Mouse (Mus musculus): ENCODE results near the gene Trim33. TPM values are rescaled to one million over a fixed set of nuclear protein-coding genes. Genes with fewer than 3 reads are reported as not detected.

Trim33 gene
- total RNA-seq, 2 experiments from 2014 or later = 53.0 to 55.2 TPM

DNA sequence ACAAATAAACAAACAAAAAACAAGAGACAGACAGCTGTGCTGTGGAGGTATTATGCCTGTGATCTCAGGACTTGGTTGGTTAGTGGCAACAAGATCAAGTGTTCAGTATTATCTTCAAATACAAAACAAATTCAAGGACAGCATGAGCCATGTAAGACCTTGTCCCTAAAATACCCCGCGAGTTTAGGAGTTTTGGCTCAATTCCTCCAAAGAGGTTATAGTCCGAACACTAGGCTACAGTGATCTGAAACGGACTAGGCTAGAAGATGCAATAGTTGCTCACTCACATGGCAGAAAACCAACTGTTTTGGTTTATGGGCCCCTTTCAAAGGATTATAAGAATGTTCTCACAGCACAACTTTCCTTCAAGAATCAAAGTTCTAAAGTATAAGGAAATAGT lies 9.7 kb downstream of the Trim33 start:
- DNase-seq (ENCODE audit: low spot score in 2 of 2) = no peak

DNA sequence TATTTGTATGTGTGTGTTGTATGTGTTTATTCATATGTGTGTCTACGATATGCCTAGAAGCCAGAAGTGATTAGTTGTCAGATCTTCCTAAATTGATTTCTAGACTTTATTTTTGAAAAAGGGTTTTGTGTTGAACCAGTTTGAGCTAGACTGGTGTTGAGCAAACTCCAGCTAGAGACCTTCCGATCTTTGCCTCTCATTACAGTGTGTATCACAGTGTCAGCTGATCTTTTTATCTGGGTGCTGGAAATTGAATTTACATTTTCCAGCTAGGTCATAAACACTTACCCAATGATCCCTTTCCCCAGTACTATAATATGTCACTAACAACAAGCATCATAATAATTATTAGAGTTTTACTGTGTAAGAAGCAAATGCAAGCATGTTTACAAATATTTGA lies 12.0 kb downstream of the Trim33 start:
- H3K4me3 ChIP-seq = no peak overlapping the region
- no peak overlapping the region for H3K27ac ChIP-seq
- no peak for TF ChIP-seq CTCF (conservative IDR thresholded peaks at IDR 0.05)
- no peak for DNase-seq (ENCODE audit: low spot score in 2 of 2)

More for the DNA sequence above, 9.7 kb downstream of the Trim33 start:
- Histone ChIP-seq H3K27ac (no peak overlapping the region), H3K4me3 (no peak overlapping the region)
- TF ChIP-seq CTCF (conservative IDR thresholded peaks at IDR 0.05) = no peak

DNA sequence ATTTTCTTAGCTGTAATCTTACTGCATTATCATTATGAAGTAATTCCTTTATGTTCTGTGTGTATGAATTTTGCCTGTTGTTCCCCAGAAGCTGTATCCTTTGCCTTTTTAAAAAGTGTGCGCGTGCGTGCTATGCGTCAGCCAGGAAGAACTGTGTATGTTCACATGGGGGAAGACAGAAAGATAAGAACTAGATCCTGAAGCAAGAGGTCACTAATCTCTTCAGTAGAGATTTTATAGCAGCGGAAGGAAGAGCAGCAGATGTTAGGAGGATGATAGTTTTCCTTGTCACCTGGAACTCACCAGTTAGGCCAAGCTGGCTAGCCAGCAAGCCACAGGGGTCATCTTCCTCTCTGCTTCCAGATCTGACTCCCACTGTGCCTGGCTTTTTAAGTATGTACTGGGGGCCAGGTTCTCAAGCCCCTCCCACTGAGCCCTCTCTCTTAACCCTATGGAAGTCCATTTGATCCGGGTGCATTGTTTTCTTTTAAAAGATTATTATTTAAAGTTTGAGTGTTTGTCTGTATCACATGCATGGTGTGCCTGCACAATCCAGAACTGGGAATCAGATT lies 26.4 kb downstream of the Trim33 start:
- Histone ChIP-seq H3K27ac (no peak overlapping the region), H3K4me3 (no peak overlapping the region)
- DNase-seq (ENCODE audit: low spot score in 2 of 2) = no peak
- no peak for TF ChIP-seq CTCF (conservative IDR thresholded peaks at IDR 0.05)

DNA sequence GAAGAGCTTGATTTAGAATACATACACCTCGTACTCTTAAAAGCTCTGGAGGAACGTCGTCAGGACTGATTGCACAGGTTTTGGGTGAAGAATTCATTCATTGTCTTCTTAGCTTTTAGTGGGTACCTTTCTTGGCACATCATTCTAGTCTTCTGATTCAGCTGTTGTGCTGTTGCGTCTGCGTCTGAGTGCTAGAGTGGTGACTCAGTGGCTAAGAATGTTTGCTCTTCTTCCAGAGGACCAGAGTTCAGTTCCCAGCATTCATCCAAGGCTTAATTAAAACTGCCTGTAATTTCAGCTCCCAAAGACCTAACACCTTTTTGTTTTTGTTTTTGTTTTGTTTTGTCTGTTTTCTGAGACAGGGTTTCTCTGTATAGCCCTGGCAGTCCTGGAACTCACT lies 30.2 kb downstream of the Trim33 start:
- Histone ChIP-seq H3K4me3 (no peak overlapping the region), H3K27ac (no peak overlapping the region)
- TF ChIP-seq CTCF (conservative IDR thresholded peaks at IDR 0.05) = no peak
- no peak for DNase-seq (ENCODE audit: low spot score in 2 of 2)

DNA sequence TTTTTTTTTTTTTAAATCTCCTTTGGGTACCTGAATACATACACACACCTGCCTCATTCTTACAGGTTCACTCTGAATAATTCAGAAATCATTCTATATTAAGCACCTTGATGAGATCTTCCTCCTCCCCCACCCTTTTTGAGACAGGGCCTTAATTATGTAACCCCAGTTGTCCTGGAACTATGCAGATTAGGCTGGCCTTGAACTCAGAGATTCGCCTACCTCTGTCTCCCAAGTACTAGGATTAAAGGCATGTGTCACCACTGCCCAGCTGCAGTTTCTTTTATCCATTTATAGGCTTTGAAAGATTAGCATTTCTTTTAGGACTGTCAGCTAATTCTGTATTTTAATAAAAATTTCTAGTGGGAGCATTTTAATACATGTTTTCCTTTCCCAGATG lies 30.7 kb downstream of the Trim33 start:
- no peak for DNase-seq (ENCODE audit: low spot score in 2 of 2)
- Histone ChIP-seq H3K27ac (no peak overlapping the region), H3K4me3 (no peak overlapping the region)
- no peak for TF ChIP-seq CTCF (conservative IDR thresholded peaks at IDR 0.05)

DNA sequence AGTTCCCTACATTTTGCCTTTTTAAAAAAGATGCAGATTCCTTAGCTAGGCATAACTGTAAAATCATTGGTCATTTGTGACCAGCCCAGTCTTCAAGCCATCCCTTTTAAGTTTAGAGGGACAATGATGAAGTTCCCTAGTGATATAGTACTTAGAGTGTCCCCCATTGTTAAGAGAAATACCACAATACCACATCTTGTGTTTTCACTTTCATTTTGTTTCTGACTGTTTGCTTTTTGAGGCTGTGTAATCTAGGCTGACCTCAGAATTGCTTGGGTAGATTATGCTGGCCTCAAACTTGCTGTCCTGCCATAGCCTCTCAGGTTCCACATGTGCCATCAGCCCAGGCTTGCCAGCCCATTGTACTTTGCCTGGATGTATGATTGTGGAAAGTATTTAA lies 35.2 kb downstream of the Trim33 start:
- DNase-seq (ENCODE audit: low spot score in 2 of 2) = no peak
- no peak for TF ChIP-seq CTCF (conservative IDR thresholded peaks at IDR 0.05)
- Histone ChIP-seq H3K27ac (no peak overlapping the region), H3K4me3 (no peak overlapping the region)

DNA sequence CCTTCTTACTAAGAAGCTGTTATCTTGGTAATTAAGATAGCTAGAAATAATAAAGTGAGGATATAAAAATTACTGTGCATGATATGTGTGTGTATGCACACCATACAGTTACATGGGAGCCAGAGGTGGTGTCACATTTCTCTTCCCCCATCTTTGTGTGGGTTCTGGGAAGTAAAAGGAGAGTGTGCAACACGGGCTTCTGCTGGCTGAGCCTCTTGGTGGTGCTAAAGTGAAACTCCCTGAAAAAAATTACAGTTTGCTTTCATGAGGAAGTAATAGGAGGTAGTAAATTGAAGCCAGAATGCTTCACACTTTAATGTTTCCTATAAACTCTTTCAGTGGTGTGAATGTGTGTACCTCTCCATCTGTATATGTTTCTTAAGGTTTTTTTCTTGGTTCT lies 56.3 kb downstream of the Trim33 start:
- H3K27ac ChIP-seq = no peak overlapping the region; the same call in 1 of the 2 replicates
- H3K4me3 ChIP-seq = no peak overlapping the region
- TF ChIP-seq CTCF (conservative IDR thresholded peaks at IDR 0.05) = no peak
- no peak for DNase-seq (ENCODE audit: low spot score in 2 of 2)

DNA sequence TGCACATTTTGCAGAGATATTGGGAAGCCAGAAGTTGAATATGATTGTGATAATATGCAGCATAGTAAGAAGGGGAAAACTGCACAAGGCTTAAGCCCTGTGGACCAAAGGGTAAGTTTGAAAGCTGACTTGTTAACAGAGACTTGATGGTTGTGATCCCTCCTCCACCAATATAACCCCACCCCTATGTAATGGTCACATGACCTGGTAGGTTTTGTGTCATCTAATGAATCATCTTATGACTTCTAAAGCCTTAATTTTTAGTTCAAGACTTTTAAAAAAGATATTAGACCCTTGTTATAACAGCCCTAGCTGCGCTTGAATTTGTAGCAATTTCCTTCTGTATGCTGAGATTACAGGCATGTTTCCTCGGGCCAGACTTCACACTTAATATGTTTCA lies 67.6 kb downstream of the Trim33 start:
- no peak for DNase-seq (ENCODE audit: low spot score in 2 of 2)
- no peak for TF ChIP-seq CTCF (conservative IDR thresholded peaks at IDR 0.05)
- no peak overlapping the region for H3K4me3 ChIP-seq
- no peak overlapping the region for H3K27ac ChIP-seq

DNA sequence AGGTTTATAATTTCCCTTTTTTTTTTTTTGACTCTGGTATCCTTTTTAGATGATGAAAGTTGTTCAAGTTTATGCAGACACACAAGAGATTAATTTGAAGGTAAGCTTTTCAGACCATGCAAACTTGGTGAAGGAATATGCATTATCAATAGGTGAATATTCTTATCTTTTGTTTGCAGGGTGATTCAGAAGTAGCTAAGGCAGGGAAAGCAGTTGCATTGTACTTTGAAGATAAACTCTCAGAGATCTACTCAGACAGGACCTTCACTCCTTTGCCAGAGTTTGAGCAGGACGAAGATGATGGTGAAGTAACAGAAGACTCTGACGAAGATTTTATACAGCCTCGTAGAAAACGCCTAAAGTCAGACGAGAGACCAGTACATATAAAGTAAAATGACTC lies 74.4 kb downstream of the Trim33 start:
- Histone ChIP-seq H3K27ac (no peak overlapping the region), H3K4me3 (no peak overlapping the region)
- no peak for TF ChIP-seq CTCF (conservative IDR thresholded peaks at IDR 0.05)
- DNase-seq (ENCODE audit: low spot score in 2 of 2) = no peak

DNA sequence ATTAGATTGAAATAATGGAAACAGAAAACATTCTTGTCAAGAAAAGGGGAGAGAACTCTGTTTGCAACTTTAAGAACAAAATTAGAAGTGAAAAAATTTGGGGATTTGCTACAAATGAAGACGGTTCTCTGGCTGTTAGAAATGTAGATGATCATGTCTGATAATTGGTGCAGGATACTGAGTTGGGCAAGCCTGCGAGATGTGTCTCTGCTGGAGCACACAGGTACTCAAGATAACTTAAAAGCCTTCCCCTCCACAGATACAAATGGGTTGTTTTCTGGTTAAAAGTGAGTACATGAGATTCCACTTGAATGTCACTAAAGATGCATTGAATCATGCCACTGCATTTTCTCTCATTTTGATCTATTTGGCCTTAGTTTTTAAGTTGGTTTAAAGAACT lies 74.9 kb downstream of the Trim33 start:
- no peak overlapping the region for H3K4me3 ChIP-seq
- no peak for TF ChIP-seq CTCF (conservative IDR thresholded peaks at IDR 0.05)
- DNase-seq (ENCODE audit: low spot score in 2 of 2) = no peak
- no peak overlapping the region for H3K27ac ChIP-seq

DNA sequence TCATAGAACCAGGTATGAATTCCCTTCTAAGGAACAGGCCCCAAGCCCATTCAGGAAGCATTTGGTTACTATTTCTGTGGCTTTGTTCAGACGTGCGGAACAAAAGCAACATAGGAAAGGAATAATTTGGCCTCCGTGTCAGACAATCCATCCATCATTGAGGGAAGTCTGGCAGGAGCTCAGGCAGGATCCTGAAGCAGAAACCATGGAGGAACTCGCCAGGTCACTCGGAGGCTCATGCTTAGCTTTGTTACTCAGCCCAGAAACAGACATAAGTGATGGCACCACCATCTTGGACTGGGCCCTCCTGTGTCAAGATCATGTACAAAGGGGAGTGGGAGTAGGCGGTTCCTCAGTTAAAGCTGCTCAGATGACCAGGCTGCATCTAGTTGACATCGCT lies 82.1 kb downstream of the Trim33 start:
- no peak for TF ChIP-seq CTCF (conservative IDR thresholded peaks at IDR 0.05)
- H3K4me3 ChIP-seq = no peak overlapping the region
- H3K27ac ChIP-seq = no peak overlapping the region
- DNase-seq (ENCODE audit: low spot score in 2 of 2) = no peak

DNA sequence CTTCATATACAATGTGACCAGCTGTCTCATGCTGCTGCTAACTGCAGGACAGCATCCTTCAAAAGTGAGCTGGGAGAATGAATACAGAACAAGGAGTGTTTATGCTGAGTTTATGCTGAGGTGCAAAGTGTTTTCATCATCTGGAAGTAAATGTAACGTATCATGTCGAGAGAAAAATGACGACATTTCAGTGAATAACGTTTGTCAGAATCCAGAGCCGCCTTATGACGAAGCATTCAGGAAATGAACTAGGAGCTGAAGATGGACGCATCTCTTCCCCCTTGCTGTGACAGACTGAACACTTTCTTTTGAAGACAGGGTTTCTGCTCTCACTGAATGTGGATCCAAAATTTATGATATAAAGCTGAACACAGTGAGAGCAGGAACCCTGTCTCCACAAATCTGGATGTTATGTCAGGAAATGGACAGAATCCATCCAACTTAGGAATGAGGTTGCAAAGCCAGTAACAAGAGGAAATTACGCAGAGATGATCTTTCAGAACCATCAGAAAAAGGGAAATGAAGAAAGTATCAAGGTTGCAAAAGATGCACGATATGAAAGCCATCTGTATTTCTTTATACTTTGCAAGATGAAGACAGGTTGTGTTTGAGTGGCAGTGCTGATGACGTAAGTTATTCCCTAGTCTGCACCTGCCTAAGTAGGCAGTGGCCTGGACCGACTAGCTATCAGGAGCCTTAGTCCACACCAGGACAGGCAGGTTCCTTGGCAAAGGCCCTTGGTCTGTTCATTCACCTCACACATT lies 85.3 kb downstream of the Trim33 start:
- TF ChIP-seq CTCF (conservative IDR thresholded peaks at IDR 0.05) = no peak
- Histone ChIP-seq H3K27ac (no peak overlapping the region), H3K4me3 (no peak overlapping the region)

DNA sequence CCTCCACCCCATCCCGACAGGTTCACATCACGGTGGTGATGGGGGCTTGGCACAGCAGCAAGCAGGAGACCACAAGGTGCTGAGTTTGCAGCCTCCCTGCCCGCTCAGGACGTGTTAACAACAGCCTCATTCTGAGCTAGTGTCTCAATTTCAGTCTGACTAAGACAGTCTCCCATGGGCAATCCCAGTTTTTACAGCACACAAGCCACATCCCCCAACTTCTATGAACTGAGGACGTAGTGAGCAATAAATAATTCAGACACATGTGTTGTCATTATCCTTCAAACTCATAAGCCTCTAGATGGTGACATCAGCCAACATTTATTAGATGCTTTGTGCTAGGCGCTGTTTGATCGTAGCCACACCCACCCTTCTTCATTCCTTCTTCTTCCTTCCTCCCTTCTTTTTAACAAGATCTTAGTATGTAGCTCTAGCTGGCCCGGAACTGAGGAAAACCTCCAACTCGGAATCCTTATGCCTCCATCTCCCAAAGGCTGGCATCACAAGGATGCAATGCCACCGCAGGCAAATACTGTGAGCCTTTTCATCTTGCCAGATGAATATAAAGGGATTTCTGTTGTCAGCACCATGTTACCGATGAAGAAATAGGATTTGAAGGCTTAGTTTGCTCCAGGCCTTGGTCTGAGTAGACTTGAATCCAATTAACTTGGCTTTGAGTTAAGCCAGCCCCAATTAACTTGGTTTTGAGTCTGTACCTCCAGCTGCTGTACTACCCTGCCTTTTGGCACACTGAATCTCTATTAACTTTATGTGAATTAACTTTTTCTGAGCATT lies 88.3 kb downstream of the Trim33 start:
- H3K27ac ChIP-seq = no peak overlapping the region
- no peak for TF ChIP-seq CTCF (conservative IDR thresholded peaks at IDR 0.05)
- no peak for DNase-seq (ENCODE audit: low spot score in 2 of 2)
- H3K4me3 ChIP-seq = no peak overlapping the region

More for the DNA sequence above, 85.3 kb downstream of the Trim33 start:
- no peak for DNase-seq (ENCODE audit: low spot score in 2 of 2)
